Mouse (Mus musculus): ENCODE measurements around the gene Tnfsf8.
A peak's percentile ranks its signal among the peaks of the same experiment; 100 is the strongest.

Gene Tnfsf8

DNA sequence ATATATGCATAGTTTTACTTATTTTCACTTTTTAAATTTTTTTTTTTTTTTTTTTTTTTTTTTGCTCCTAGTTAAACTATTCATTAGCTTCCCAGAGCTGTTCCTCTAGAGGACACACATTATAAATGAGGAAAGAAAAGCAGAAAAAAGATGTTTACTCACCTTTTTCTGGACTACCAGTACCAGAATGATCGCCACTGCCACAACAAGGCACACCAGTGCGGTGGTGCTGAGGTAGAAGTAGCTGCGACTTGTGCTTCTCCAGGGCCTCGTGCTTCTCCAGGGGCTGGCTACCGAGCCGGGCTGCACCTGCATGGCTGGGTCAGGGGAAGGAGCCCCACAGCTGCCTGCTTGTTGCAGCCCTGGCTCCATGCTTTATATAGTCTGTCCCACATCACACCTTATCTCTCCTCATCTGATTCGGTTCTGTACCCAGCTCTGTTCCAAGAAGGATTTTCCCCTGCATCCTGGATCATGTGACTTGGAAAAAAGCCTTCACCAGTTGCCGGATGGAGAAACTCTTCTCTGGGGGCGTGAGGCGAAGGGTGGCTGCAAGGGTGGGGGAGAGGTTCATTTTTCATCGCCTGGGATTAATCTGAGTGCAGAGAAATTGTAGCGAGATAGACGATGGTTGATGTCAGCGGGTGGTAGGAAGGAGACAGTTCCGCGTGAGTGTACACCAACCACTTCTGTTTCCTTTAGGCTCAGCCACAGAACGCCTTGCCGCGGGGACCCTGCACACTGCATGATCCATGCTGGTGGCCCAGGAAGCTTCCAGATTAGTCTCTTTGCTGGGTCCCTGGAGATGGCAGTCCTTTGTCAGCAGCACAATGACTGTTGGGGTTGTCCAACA, at the start of gene Tnfsf8:
TSS of gene Tnfsf8 (minus strand) at position 660 of the 853 bp plus-strand sequence.
- no peak for DNase-seq (ENCODE audit: low spot score)

DNA sequence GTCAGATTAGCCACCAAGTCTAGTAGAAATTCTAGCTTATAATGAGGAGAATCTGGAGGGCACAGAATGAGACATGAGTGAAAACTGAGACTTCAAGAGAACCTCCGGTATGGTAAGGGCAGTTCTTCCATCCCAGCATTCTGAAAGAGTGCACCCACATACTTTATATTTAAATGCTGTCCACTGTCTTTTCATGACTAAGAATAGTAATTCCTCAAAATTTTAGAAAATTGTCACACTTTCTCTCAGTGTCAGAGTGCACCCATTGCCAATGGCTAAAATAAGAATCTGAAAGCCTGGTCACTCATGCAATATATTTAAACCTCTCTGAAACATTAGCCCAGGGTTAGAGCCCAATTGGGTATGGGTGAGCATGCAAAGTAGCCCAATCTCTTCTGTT, 47.4 kb upstream of the Tnfsf8 start:
- no peak for DNase-seq (ENCODE audit: low spot score)

DNA sequence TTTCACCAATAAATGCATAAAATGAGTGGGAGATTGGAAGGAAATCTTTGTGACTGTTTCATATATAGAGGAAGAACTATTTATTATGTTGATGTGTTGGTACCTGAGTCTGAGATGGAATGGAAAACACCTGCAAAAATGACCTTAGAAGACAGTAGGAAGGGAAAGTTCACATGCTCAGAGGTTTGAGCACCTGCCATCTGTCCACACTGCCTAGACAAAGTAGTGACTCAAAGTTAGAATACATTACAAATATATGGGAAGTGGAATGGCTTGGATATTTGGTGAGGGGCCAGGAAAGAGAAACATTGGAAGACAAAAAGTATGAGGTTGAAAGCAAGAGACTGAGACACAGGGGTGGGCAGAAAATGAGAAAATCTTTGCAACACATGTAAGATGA, 46.3 kb upstream of the Tnfsf8 start:
- DNase-seq (ENCODE audit: low spot score), result no peak

DNA sequence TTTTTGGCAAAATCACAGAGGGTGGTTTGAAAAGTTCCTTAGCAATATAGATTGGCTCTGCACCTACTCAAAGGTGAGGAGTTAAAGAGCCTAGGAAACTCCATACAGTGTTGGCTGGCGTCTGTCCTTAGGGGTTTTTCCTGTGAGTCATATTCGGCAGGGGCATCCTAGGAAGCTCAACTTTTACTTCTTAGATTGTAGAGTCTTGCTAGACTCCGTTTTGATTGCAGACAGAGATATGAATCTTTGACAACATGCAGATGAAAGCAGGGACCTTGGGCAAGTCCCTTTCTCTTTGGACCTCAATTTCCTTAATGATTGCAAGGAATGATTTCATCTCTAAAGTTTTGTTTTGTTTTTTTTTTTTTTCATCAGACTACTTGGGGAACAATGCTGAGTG, 44.9 kb upstream of the Tnfsf8 start:
- no peak for DNase-seq (ENCODE audit: low spot score)

DNA sequence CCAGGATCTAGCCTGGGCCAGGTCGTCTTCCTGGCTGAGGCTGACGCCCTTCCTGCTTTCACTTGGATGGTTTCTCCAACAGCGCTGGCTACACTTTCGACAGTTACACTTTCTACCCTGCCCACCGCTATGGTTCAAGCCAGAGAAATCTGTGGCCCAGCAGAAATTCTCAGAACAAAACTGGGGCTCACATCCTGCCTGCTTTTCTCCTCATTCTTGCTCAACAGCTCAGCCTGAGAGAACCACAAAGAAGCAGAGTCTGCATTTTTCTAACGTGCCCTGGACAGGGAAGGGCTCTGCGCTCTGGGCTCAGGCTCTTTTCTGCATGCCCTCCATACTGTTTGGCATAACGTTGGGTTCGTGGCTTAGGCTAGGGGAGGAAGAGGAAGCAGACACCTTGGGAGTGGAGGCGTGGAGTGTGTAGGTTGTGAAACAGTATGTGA, 38.0 kb upstream of the Tnfsf8 start:
- DNase-seq (ENCODE audit: low spot score), result no peak

DNA sequence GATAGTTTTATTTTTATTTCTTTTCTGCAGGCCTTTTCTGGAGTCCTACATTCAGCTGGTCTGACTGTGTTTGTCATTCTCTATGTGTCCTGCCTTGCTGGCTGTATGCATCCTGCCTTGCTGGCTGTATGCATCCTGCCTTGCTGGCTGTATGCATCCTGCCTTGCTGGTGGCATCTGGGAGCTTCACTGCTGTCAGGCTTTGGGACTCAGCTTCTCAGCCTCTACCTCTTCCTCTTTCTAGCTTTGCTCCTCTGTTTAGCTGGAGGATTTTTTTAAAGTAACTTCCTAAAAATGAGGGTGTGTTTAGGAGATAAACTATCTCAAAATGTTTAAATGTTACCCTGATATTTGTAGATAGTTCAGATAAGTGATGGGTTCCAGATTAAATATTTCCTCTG, 36.0 kb upstream of the Tnfsf8 start:
- DNase-seq (ENCODE audit: low spot score), result no peak

DNA sequence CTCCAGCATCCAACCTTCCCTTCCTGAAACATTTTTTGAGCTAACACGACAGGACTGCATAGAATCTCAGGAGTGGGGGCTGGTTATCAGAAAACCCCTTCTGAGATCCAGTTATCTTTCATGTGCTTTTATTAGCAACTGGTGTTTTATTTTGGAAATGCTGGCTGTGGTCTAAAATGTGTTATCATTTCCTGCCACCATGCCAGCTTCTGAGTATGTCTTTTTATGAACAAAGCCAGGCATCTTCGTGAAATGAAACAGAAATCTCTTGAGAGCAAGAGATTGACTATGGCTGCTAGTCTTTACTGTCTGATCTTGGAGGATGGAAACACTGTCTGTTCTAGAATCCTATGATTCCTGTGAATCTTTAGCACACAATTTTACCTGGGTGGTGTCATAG, 25.0 kb upstream of the Tnfsf8 start:
- DNase-seq (ENCODE audit: low spot score), result no peak

DNA sequence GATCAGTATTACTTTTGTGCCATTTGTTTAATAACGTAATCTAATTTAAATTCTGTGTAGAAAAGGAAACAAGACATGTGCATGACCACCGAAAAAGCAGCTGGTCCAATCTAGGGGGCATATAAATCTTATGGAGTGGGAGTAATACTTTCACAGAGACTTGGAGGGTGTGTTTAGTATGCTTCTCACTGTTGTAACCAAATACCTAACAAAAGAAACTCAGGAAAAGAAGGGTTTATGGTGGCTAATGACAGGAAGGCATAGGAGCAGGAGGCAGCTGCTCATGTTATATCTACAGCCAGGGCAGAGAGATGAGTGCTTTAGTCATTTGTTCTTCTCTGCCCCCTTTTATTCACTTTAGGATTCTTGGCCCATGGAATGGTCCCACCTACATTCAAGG, 15.6 kb upstream of the Tnfsf8 start:
- no peak for DNase-seq (ENCODE audit: low spot score)

DNA sequence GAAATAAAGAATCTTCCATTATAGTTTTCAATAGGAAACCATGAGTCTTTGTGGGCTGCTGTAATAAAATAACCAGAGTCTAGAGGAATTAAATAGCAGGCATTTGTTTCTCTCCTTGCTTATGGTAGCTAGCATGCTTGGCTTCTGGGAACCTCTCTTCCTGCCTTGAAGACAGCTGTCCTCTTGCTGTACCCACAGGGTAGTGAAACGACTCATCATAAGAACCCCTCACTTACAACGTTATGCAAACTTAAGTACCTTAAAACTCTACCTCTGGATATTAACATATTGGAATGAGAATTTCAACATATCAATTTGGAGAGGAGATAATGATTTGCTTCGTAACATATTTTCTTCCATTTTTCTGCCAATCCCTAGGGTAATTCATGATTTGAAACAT, 14.3 kb upstream of the Tnfsf8 start:
- no peak for DNase-seq (ENCODE audit: low spot score)

DNA sequence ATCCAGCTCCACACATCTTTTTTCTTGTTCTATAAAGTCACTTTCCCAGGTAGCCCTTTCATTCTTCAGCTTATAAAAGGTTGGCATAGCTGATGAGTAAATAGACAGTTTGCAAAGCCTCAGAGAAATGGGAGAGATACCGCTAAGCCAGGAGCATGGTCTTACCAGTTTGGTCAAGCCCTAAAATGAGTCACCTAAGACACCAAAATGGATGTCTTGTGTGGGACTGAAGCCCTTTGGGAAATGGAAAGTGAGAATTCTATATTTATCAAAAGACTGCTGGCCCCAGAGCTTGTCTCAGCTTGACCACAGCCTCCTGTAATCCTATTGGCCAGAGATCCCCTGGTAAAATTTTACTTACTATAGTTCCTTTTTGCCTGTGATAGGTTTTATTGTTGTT, 9.5 kb upstream of the Tnfsf8 start:
- no peak for DNase-seq (ENCODE audit: low spot score)

DNA sequence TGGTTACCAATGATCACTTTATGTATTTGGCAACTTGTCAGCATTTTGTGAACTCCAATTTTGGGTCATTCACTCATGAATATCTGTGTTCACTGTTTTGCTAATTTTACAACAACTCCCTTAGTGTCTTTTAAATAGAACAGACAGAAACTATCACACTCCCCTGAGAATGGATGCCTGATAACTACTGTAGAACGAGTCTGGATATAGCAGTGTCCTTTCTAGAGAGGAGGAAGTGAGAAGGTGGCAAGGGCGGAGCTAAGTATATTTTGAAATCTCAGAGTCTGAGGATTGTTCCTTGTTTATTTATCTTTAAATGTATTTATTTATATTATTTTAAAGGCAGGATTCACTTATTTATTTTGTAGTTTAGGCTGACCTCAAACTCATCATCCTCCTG, 7.6 kb upstream of the Tnfsf8 start:
- no peak for DNase-seq (ENCODE audit: low spot score)

DNA sequence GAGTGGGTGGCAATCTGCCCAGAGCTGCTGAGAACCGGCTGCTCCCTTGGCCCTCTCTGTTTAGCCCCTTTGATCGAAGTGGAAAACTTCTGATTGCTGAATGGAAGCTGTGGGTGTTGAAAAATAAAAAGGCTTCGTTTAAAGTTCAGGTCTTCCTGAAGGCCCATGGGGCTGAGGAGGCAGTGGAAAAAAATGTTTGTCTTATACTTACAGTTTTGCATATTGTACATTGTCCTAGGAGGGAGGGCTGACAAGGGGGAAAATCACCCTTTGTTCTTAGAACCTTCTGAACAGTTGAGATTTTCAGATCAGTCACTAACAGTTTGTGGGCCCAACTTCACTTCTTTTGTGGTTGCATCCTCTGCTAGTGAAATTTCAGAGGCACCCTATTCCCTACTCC, 1.8 kb upstream of the Tnfsf8 start:
- no peak for DNase-seq (ENCODE audit: low spot score)

DNA sequence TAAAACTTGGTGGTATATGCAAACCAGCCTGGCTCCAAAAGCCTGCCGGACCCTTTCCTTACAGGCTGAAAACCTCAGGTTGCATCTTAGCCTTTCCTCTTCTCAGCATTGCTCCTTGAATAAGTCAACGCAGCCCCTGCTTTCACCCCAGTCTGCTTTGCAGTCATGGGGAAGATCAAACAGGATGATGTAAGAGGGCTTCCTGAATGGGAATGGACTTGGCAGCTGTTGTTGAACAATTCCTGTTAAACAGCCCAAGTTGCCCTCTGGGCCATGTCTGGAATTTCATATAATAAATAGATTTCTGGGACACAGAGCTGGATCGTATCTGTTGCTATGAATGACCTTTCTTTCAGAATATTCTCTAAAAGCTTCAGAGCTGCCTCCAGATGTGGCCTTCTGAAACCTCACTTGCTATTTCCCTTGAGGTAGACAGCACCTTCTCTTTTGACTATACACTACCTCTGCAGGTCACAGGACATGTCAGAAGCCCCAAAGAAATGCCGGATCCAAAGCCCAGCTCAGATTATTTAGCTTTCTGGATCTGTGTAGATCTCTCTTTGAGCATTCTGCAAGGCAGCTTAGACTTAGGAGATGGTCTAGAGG, 1.0 kb upstream of the Tnfsf8 start:
- DNase-seq (ENCODE audit: low spot score), result no peak

DNA sequence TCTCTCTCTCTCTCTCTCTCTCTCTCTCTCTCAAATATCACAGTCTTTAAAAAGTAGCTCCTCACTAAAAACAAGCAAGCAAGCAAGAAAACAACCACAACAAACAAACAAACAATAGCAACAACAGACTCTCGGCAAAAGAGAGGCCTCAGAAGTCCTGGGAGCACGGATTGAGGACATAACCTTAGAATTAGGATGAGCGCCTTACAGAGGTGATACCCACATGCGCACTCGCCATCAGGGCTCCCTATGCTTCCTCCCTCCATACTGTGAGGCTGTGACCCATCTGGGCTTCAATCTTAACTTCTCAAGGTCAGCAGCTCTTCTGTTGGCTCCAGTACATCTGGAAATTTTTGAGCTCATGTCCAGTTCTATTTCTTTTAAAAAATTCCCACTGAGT, 911 bp downstream of the Tnfsf8 start:
- DNase-seq (ENCODE audit: low spot score), result no peak

DNA sequence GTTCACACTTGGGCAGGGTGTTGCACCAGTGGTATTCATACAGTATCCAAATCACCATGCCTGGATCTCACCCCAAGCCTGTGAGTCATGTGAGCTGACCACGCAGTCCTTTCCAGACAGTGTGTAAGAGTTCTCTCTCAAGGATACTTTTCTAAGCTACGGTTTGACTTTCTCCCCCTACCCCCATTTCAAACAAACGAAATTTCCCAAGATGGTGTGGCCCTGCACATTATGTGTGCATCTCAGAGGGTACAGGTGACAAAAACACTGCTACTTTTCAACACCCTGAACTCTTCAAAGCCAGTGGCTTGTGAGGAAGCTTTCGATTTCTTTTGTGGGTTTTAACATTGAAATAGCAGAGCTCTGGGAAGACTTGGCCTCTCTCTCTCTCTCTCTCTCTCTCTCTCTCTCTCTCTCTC, 1.4 kb downstream of the Tnfsf8 start:
- no peak for DNase-seq (ENCODE audit: low spot score)

DNA sequence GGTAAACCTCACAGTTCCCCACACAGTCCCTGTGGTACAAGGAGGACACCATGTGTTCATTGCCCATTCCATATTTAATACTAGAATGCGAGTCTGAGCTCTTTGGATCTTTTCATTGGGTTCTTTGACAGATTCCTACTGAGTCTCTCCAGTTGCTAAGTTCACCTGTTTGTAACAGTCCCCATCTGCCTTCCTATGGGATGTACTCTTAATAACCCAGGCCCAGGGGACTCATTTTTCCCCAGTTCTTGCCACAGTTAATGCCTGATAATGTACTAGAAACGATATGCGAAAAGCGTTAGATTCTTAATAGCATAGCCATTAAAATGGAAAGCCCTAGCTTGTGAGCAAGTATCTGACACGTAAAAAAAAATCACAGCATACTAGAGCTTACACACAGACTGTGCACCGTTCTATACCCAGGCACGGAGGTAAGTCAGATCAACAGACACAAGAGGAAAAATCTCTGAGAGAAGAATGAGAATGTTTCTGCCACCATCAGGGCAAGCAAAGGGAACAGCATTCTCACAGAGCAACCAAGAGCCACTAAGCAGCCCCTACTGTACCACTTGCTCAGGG, 2.4 kb downstream of the Tnfsf8 start:
- no peak for DNase-seq (ENCODE audit: low spot score)

DNA sequence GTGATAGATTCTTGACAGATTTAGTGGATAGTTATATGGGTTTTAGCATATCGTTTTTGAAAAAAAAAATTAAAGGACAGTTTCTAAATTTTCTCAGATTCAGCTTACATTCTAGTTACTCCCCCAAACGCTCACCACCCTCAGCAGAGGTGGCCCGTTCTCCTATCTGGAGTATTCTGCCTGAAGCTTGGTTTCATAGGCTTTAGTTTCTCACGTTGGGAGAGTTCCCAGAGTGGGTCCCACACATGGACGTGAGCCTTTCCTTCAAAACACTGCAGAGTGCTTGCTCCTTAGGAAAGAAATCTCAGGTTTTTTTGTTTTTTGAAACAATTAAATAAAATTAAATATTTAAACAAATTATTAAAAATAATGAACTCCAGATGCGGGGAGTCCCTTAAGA, 4.4 kb downstream of the Tnfsf8 start:
- DNase-seq (ENCODE audit: low spot score), result no peak

DNA sequence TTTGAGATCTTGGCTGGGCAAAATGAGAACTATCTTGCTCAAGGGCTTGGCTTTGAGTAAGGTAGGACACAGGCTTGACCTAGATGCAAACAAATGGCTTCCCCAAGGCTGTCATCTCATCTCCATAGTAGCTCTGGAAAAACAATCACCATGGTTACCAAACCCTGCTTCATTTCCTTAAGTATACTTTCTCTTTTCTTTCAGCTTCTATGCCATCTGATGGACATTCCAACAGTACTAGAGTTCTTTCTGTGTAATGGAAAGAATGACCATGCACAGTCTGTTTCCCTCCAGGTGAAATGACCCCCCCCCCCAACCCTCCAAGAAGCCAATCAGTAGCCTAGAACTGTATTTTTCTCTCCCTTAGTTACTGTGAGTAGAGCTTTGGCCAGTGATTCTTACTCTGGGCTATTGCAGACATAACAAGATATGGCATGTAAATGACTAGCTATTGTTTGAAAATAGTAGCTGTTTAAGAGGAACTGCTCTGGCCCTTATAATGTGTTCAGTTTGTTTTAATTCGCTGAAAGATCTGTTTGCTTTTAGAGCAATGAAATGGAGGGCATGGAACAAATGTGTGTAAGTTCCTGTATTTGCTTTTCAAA, 7.3 kb downstream of the Tnfsf8 start:
- DNase-seq (ENCODE audit: low spot score), result no peak

DNA sequence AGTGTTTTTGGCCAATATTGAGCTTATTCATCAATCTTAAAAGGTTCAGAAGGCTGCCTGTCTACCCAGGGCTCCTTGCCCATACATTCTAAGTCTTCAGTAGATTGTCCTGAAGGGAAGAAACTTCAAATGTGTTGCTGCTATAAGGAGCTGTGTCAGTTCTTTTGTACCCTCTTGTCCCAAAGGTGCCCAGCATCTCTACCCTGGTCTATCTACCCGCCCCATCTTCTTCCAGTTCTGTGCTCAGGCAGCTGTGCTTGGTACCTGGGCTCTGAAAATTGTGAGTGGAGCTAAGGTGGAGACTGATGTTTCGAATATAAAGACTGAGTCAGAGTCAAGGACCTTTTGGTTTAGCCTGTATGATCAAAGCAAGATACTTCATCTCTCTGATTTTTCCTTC, 11.1 kb downstream of the Tnfsf8 start:
- DNase-seq (ENCODE audit: low spot score), result no peak

DNA sequence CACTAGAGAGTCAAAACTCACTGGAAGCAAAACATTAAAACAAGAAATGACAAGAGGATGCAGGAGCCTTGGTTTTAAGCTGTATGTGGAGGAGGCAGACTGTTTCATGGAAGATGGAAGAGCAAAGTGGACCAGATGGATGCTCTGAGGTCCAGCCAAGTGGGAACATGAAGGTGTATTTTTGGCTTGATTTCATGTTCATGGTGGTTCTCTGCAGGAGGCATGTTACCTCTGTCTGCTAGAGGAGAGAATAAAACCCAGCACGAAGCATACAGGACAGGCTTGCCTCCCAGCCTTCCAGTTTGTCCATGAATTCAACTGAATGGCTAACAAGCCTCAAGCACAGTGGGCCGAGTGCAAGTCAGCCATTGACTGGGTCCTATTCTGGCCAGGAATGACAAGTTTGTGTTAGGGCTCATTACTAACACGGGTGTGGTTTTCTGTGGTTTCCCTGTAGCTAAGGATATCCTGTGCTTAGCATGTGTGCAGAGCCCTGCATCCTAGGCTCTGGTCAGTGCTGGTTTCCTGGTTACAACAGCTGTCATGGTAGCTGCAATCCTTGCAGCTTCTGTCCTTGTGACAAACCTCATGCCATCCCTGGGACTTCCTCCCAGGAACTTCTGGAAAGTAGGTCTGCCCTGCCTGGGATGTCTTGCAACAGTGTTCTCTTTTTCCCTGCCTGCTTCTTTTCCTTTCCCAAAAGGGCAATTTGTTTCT, 14.1 kb downstream of the Tnfsf8 start:
- DNase-seq (ENCODE audit: low spot score), result no peak

DNA sequence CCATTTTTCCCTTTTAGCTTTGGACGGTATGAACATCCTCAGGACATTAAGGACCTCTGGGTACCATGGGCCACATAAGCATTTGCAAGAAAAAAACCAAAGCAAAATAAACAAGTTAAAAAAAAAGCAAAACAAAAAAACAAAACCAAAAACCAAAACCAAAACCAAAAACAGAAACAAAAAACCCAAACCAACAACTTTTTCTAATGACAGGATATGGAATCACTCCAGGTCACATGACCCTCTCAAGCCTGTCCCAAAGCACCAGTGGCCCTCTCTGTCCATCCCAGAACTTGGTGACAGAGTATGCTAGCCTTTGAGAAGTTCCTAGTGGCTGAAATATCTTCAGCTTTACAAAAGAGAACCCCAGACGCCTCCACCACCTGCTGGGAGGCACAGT, 15.4 kb downstream of the Tnfsf8 start:
- no peak for DNase-seq (ENCODE audit: low spot score)

DNA sequence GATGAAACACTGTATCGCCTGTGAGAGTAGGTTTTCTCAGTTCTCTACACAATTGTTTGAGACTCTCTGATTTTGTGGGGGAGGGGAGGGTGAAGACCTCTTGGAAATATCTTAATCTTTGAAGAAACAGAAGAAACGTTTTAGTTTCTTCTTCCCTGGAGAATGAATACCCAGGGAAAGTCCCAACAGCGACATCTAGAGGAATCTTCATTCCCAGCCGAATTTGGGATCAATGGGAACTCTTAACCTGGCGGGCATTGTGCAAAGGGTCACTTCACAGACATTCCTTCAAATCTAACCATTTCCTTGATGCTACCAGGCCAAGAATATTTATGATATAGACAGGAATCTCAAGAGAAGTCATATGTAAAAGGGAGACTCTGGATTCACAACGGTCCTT, 17.2 kb downstream of the Tnfsf8 start:
- peak; percentile 20 for DNase-seq (ENCODE audit: low spot score)
